Mouse (Mus musculus) brown adipose tissue, adult 24 weeks (tissue): ENCODE measurements around the gene Saxo2. TPM values are rescaled to one million over a fixed set of nuclear protein-coding genes. Genes with fewer than 3 reads are reported as not detected.

Experiments used
- polyA plus RNA-seq: library from polyadenylated mRNA; stranded (reverse); fragments of >200 nt; gene quantifications from 2 replicates; pipeline ENCODE4 v1.2.4, GENCODE M21; 2012; ENCODE audit not compliant: missing spikeins, insufficient read depth, insufficient read length

The Saxo2 gene
- polyA plus RNA-seq, 1 experiment: 0.55 TPM

Other genes with a start within 250 kb of the Saxo2 start
- 6.1 and 6.7 TPM in 2 replicates for gene Efl1, start 86 bp upstream of the Saxo2 start, polyA plus RNA-seq
- gene Mex3b, start 218.8 kb upstream of the Saxo2 start, polyA plus RNA-seq: 0.67 and 0.83 TPM in 2 replicates